Mouse (Mus musculus): Measurements from ENCODE around the gene Map3k13.

- TF ChIP-seq ZC3H11A (IDR thresholded peaks at IDR 0.05; ENCODE audit: borderline replicate concordance, low read depth, low read length), result no peak
- no peak for TF ChIP-seq HCFC1 (IDR thresholded peaks at IDR 0.05; ENCODE audit: borderline replicate concordance, insufficient read depth, low read length)
Observed at GRCm38 (mm10) chr16:21877735-21878134, 83.6 kb downstream of the Map3k13 start.
